Mouse (Mus musculus) neural tube, embryonic 11.5 days (tissue): ENCODE measurements around the gene Gtpbp3. TPM values are rescaled to one million over a fixed set of nuclear protein-coding genes. Genes with fewer than 3 reads are reported as not detected.
A peak's percentile ranks its signal among the peaks of the same experiment; 100 is the strongest.

ENCODE experiments used
- ATAC-seq: fragments of 200-750 bp; cut with Nextera tagmentation; 2 replicates; pipeline ENCODE4 v1.8.0; 2017; ENCODE audit warnings: moderate number of reproducible peaks, mild to moderate bottlenecking, moderate TSS enrichment, moderate library complexity; ENCODE audit not compliant: insufficient read depth, low FRiP score, low TSS enrichment
- DNase-seq: peaks from one replicate; pipeline ENCODE4 v3.0.0-alpha.2; 2015; ENCODE audit warnings: low spot score
- H3K27ac ChIP-seq: fragments of 300-500 bp; sonication (generic); 2 replicates; pipeline ENCODE4 v1.5.1; 2014; ENCODE audit warnings: low read depth, mild to moderate bottlenecking, low read length
- H3K27me3 ChIP-seq: fragments of 300-500 bp; sonication (generic); 2 replicates; pipeline ENCODE4 v1.6.1; 2014; ENCODE audit warnings: mild to moderate bottlenecking, low read length, mixed read lengths; ENCODE audit not compliant: control insufficient read depth, insufficient read depth
- H3K36me3 ChIP-seq: fragments of 300-500 bp; sonication (generic); 2 replicates; pipeline ENCODE4 v1.6.1; 2014; ENCODE audit warnings: mild to moderate bottlenecking, low read length, moderate library complexity, mixed read lengths; ENCODE audit not compliant: control insufficient read depth, insufficient read depth
- H3K4me1 ChIP-seq: fragments of 300-500 bp; sonication (generic); 2 replicates; pipeline ENCODE4 v1.6.1; 2014; ENCODE audit warnings: low read length, mixed read lengths; ENCODE audit not compliant: control insufficient read depth, insufficient read depth
- H3K4me2 ChIP-seq: fragments of 300-500 bp; sonication (generic); 2 replicates; pipeline ENCODE4 v1.6.1; 2014; ENCODE audit warnings: low read depth, mild to moderate bottlenecking, moderate library complexity
- H3K4me3 ChIP-seq: fragments of 300-500 bp; sonication (generic); 2 replicates; pipeline ENCODE4 v1.5.1; 2014; ENCODE audit warnings: low read depth, low read length
- H3K9ac ChIP-seq: fragments of 300-500 bp; sonication (generic); 2 replicates; pipeline ENCODE4 v1.6.1; 2014; ENCODE audit warnings: mild to moderate bottlenecking, low read length
- H3K9me3 ChIP-seq: fragments of 300-500 bp; sonication (generic); 2 replicates; pipeline ENCODE4 v1.6.1; 2016; ENCODE audit warnings: low read length; ENCODE audit not compliant: control insufficient read depth
- WGBS: fragments of 180-500 bp; shearing (Covaris S2); extraction: QIAGEN DNeasy Blood & Tissue Kit; methylation state at CpG from one replicate; pipeline ENCODE4 v1.1.7; 2014; 5-methylcytosine and 5-hydroxymethylcytosine counted together
- polyA plus RNA-seq: library from polyadenylated mRNA; unstranded; fragments of >200 nt; fragmentation: Nextera tagmentation; extraction: Ambion mirVana; gene quantifications from 2 replicates; pipeline ENCODE4 v1.2.1, GENCODE M21; 2014

The Gtpbp3 gene
- polyA plus RNA-seq, 1 experiment from 2014 or later: 6.0 TPM

- no peak overlapping the region for H3K4me2 ChIP-seq
- no peak overlapping the region for H3K4me3 ChIP-seq
- WGBS: 94% methylated on average over 16 of the region's 18 CpGs
- no peak overlapping the region for H3K9ac ChIP-seq
- DNase-seq (no peak), ATAC-seq (no peak)
- peaks cover 13% of the 10 kb centered on the region for H3K36me3 ChIP-seq
- H3K27ac ChIP-seq: no peak overlapping the region
- H3K9me3 ChIP-seq: no peaks in the 10 kb centered on the region
- H3K27me3 ChIP-seq: no peaks in the 10 kb centered on the region
- peaks cover 13% of the 10 kb centered on the region for H3K4me1 ChIP-seq
Measured at GRCm38 (mm10) chr8:71474344-71474743, 13.6 kb upstream of the Gtpbp3 start.

- Histone ChIP-seq H3K4me2 (no peak overlapping the region), H3K4me3 (peak overlapping the region; percentile 50; the same call in 1 of the 2 replicates), H3K9ac (peak overlapping the region; percentile 71; the same call in 1 of the 2 replicates), H3K27ac (no peak overlapping the region), H3K36me3 (peaks cover 13% of the 10 kb centered on the region), H3K27me3 (no peaks in the 10 kb centered on the region), H3K4me1 (peaks cover 10% of the 10 kb centered on the region), H3K9me3 (no peaks in the 10 kb centered on the region)
- no peak for DNase-seq
- ATAC-seq: no peak
- 87% methylated on average over 25 of the region's 25 CpGs for WGBS
Measured at GRCm38 (mm10) chr8:71474785-71475701, 12.9 kb upstream of the Gtpbp3 start.

- 27% methylated on average over 4 of the region's 4 CpGs for WGBS
- Histone ChIP-seq H3K4me2 (peak overlapping the region; percentile 89), H3K27me3 (no peaks in the 10 kb centered on the region), H3K36me3 (peaks cover 13% of the 10 kb centered on the region), H3K9me3 (no peaks in the 10 kb centered on the region), H3K4me3 (peak overlapping the region; percentile 50), H3K9ac (peak overlapping the region; percentile 71), H3K27ac (peak overlapping the region; percentile 82; the same call in 1 of the 2 replicates), H3K4me1 (peaks cover 9% of the 10 kb centered on the region; the same call in 1 of the 2 replicates)
- ATAC-seq (0 out of 2 replicates have a peak, but pooled peaks have one; percentile 25), DNase-seq (no peak)
Measured at GRCm38 (mm10) chr8:71475702-71476075, 12.2 kb upstream of the Gtpbp3 start.

- ATAC-seq (peak; percentile 56), DNase-seq (peak; percentile 85)
- Histone ChIP-seq H3K9ac (peak overlapping the region; percentile 71), H3K27ac (peak overlapping the region; percentile 82), H3K36me3 (peaks cover 13% of the 10 kb centered on the region), H3K27me3 (no peaks in the 10 kb centered on the region), H3K4me2 (peak overlapping the region; percentile 89), H3K9me3 (no peaks in the 10 kb centered on the region), H3K4me1 (peaks cover 9% of the 10 kb centered on the region; the same call in 1 of the 2 replicates), H3K4me3 (peak overlapping the region; percentile 50)
- under 1% methylated on average over 71 of the region's 121 CpGs for WGBS
Measured at GRCm38 (mm10) chr8:71476099-71476940, 11.6 kb upstream of the Gtpbp3 start.

- DNase-seq (peak; percentile 47), ATAC-seq (0 out of 2 replicates have a peak, but pooled peaks have one; percentile 3)
- Histone ChIP-seq H3K9ac (no peak overlapping the region), H3K36me3 (peaks cover 10% of the 10 kb centered on the region), H3K27ac (peak overlapping the region; percentile 82; the same call in 1 of the 2 replicates), H3K9me3 (no peaks in the 10 kb centered on the region), H3K4me1 (peaks cover 9% of the 10 kb centered on the region; the same call in 1 of the 2 replicates), H3K4me3 (peak overlapping the region; percentile 50), H3K4me2 (peak overlapping the region; percentile 89), H3K27me3 (no peaks in the 10 kb centered on the region)
- WGBS: 43% methylated on average over 14 of the region's 14 CpGs
Measured at GRCm38 (mm10) chr8:71477196-71477845, 10.6 kb upstream of the Gtpbp3 start.

GRCm38 (mm10) chr8:71478943-71479342 is 9.0 kb upstream of the Gtpbp3 start:
- DNase-seq: no peak
- no peak for ATAC-seq
- Histone ChIP-seq H3K4me2 (no peak overlapping the region), H3K9ac (no peak overlapping the region), H3K27ac (no peak overlapping the region), H3K27me3 (no peaks in the 10 kb centered on the region), H3K4me1 (peaks cover 9% of the 10 kb centered on the region; the same call in 1 of the 2 replicates), H3K4me3 (no peak overlapping the region), H3K9me3 (no peaks in the 10 kb centered on the region), H3K36me3 (peaks cover 8% of the 10 kb centered on the region)
- 89% methylated on average over 11 of the region's 11 CpGs for WGBS

- H3K9me3 ChIP-seq: no peaks in the 10 kb centered on the region
- ATAC-seq (no peak), DNase-seq (no peak)
- no peak overlapping the region for H3K4me2 ChIP-seq
- WGBS: 44% methylated on average over 8 of the region's 8 CpGs
- H3K4me1 ChIP-seq: peaks cover 4% of the 10 kb centered on the region
- no peak overlapping the region for H3K4me3 ChIP-seq
- H3K27me3 ChIP-seq: no peaks in the 10 kb centered on the region
- H3K36me3 ChIP-seq: peaks cover 2% of the 10 kb centered on the region
- no peak overlapping the region for H3K9ac ChIP-seq
- H3K27ac ChIP-seq: no peak overlapping the region
Measured at GRCm38 (mm10) chr8:71483932-71484331, 4.0 kb upstream of the Gtpbp3 start.

- no peak for DNase-seq
- Histone ChIP-seq H3K36me3 (no peaks in the 10 kb centered on the region; the same call in 1 of the 2 replicates), H3K4me1 (peaks cover 12% of the 10 kb centered on the region), H3K4me3 (peak overlapping the region; percentile 89), H3K9ac (peak overlapping the region; percentile 96; the same call in 1 of the 2 replicates), H3K27me3 (no peaks in the 10 kb centered on the region), H3K4me2 (peak overlapping the region; percentile 66), H3K27ac (no peak overlapping the region), H3K9me3 (no peaks in the 10 kb centered on the region)
- 94% methylated on average over 19 of the region's 19 CpGs for WGBS
- no peak for ATAC-seq
Measured at GRCm38 (mm10) chr8:71484736-71485135, 3.2 kb upstream of the Gtpbp3 start.
